Mouse (Mus musculus) kidney, postnatal 4 days (tissue): ENCODE results near the gene Nlrp4a.
A peak's percentile ranks its signal among the peaks of the same experiment; 100 is the strongest.
"Not testable (repeated sequence)": the region's sequence is repeated elsewhere in the genome, so short reads cannot be mapped to it uniquely, and the experiment has no call there.

Experiments
- DNase-seq, 2 experiments: peaks; one replicate each; pipeline ENCODE4 v3.0.0; 2021; ENCODE audit warnings: mixed read lengths in 2 of 2

Gene Nlrp4a

DNA sequence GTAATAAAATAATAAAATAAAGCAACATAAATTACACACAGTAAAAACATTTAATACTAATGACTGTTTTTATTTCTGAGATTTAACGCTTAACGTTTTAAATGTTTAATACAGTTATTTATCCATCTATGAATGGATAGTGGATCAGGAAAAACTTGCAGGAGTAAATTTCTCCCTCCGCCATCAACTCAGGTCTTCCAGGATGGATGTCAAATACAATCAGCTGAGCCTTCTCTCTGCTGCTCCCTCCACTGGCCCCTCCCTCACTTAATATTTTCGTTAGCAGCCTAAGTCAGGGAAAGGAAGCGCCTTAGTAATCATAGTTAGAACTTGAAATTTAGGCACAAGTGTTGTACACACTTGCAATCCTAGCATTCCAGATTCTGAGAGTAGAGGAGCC, at the start of gene Nlrp4a:
Nlrp4a (plus strand) TSS at position 301 of the 400 bp plus-strand sequence.
- no peak for DNase-seq

DNA sequence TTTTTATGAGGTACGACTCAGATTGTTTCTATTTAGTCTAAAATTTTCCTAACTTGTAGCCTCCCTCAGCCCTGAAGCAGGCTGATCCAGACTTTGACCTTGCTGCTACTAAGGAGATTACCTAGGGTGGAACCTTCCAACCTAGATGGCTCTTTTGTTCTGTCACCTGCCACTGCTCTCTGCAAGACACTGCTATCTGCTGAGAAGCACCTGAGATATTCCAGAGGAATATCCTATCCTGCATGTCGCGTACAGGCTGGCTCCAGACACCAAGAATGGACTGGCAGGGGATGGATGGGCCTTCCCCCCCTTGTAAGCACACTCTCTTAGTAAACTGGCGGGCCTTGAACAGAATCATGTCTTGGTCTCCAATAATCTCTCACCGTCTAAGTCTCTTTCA, 48.2 kb upstream of the Nlrp4a start:
- DNase-seq = not testable (repeated sequence)

DNA sequence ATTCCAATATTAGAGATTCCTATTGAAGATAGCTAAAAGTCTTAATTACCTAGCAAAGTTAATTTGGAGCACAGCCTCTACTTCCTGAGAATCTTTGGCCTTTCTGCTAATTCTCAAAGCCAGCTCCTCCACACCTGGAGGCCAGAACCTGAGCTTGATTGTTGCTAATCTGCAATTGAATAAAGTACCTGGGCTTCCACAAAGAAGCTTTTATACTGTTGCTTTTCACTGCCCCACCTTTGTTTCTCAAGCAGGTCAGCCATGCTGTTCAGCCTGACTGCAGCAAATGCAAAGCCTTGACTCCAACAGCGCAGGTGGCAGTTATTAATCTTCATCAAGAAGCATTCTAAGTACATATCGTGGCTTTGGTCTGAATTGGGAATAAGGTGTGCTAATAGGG, 43.8 kb upstream of the Nlrp4a start:
- not testable (repeated sequence) for DNase-seq

DNA sequence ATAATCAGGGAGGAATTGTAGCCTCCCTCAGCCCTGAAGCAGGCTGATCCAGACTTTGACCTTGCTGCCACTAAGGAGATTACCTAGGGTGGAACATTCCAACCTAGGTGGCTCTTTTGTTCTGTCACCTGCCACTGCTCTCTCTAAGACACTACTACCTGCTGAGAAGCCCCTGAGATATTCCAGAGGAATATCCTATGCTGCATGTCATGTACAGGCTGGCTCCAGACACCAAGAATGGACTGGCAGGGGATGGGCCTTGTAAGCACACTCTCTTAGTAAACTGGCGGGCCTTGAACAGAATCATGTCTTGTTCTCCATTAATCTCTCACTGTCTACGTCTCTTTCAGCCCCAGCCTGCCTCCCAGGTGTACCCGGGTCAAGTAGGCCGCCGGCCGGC, 43.1 kb upstream of the Nlrp4a start:
- not testable (repeated sequence) for DNase-seq

DNA sequence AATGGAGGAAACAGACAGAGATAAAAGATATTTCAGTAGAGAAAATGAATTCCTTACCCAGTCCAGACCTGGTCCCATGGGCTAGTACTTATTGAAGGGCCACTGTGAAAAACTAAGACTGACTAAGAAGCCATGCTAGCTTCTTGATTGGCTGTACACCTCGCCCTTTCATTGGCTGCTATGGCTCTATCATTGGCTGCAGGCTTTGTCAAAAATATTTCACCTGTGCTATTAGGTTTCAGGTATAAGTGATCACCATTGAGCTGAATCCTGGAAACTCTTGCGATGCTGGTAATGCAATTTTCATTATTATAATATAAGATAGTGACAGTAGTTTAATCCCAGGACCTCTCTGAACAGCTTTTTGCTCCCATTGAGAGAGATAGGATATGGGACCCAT, 31.3 kb upstream of the Nlrp4a start, which contains the start of gene Nlrp9c:
Nlrp9c (minus strand) TSS at position 101 of the 400 bp plus-strand sequence.
- DNase-seq = not testable (repeated sequence)

DNA sequence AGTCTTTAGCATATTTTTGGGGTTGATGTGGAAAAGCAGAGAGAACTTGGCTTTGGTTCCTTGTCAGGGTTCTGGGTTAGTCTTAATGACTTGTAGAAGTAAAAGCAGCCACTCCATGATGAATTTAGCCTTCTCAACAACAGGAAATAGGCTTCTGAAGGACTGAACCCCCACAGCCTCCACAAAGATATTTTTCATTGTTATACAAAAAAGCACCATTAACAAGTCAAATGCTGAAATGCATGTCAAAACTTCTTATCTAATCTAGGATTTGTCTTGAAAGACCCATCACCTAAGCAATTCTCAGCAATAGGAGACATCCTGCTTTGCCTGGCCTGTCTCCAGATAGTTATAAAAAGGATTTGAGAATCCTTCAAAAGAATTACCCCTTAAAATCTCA, 41.8 kb downstream of the Nlrp4a start:
- no peak for DNase-seq

DNA sequence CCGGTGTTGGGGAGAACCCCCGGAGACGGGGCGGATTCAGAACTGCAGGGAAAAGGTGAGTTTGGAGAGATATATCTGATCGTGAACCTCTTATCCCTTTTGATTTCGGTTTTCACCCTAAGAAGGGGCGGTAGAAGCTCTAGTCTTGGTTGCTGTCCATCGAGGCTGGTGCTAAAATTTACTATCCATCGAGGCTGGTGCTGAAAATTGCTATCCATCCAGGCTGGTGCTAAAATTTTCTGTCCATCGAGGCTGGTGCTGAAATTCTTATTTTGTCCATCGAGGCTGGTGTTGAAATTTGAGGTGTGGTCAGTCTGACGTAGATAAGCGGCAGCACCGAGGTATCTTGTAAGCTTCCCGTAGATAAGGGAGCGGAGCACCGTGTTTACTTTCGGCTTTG, 54.6 kb downstream of the Nlrp4a start:
- DNase-seq = peak; percentile 3 to 8
